Mouse (Mus musculus) forebrain, embryonic 11.5 days (tissue): Measurements from ENCODE around the gene Slc38a3. TPM values are rescaled to one million over a fixed set of nuclear protein-coding genes. Genes with fewer than 3 reads are reported as not detected.

Source experiments
- ATAC-seq: fragments of 200-750 bp; cut with Nextera tagmentation; replicated peaks from 2 replicates; pipeline ENCODE4 v1.8.0; 2017; ENCODE audit warnings: moderate TSS enrichment; ENCODE audit not compliant: low FRiP score
- DNase-seq: peaks from one replicate; pipeline ENCODE4 v3.0.0-alpha.2; 2017; ENCODE audit warnings: low spot score
- H3K27ac ChIP-seq: fragments of 300-500 bp; sonication (generic); 2 replicates; pipeline ENCODE4 v1.5.1; 2014; ENCODE audit warnings: low read depth, low read length
- H3K27me3 ChIP-seq: fragments of 300-500 bp; sonication (generic); 2 replicates; pipeline ENCODE4 v1.6.1; 2014; ENCODE audit warnings: mild to moderate bottlenecking, low read length, mixed read lengths; ENCODE audit not compliant: control insufficient read depth, insufficient read depth
- H3K36me3 ChIP-seq: fragments of 300-500 bp; sonication (generic); 2 replicates; pipeline ENCODE4 v1.6.1; 2014; ENCODE audit warnings: mild to moderate bottlenecking, low read length, moderate library complexity, mixed read lengths; ENCODE audit not compliant: control insufficient read depth, insufficient read depth
- H3K4me1 ChIP-seq: fragments of 300-500 bp; sonication (generic); replicated peaks from 2 replicates; pipeline ENCODE4 v1.6.1; 2014; ENCODE audit warnings: low read length, mixed read lengths; ENCODE audit not compliant: control insufficient read depth, insufficient read depth
- H3K4me2 ChIP-seq: fragments of 300-500 bp; sonication (generic); 2 replicates; pipeline ENCODE4 v1.6.1; 2014; ENCODE audit warnings: low read depth, mild to moderate bottlenecking, low read length, moderate library complexity, mixed read lengths; ENCODE audit not compliant: severe bottlenecking
- H3K4me3 ChIP-seq: fragments of 300-500 bp; sonication (generic); 2 replicates; pipeline ENCODE4 v1.5.1; 2014; ENCODE audit warnings: low read depth, low read length
- H3K9ac ChIP-seq: fragments of 300-500 bp; sonication (generic); 2 replicates; pipeline ENCODE4 v1.6.1; 2014; ENCODE audit warnings: low read length
- H3K9me3 ChIP-seq: fragments of 300-500 bp; sonication (generic); 2 replicates; pipeline ENCODE4 v1.6.1; 2016; ENCODE audit warnings: low read length, mixed read lengths; ENCODE audit not compliant: control insufficient read depth
- WGBS: fragments of 180-500 bp; shearing (Covaris S2); extraction: QIAGEN DNeasy Blood & Tissue Kit; methylation state at CpG from one replicate; pipeline ENCODE4 v1.1.7; 2014; 5-methylcytosine and 5-hydroxymethylcytosine counted together
- polyA plus RNA-seq: library from polyadenylated mRNA; unstranded; fragments of >200 nt; fragmentation: Nextera tagmentation; extraction: Ambion mirVana; gene quantifications from 2 replicates; pipeline ENCODE4 v1.2.1, GENCODE M21; 2014

The Slc38a3 gene
- polyA plus RNA-seq, 1 experiment from 2014 or later = 6.7 TPM

DNA sequence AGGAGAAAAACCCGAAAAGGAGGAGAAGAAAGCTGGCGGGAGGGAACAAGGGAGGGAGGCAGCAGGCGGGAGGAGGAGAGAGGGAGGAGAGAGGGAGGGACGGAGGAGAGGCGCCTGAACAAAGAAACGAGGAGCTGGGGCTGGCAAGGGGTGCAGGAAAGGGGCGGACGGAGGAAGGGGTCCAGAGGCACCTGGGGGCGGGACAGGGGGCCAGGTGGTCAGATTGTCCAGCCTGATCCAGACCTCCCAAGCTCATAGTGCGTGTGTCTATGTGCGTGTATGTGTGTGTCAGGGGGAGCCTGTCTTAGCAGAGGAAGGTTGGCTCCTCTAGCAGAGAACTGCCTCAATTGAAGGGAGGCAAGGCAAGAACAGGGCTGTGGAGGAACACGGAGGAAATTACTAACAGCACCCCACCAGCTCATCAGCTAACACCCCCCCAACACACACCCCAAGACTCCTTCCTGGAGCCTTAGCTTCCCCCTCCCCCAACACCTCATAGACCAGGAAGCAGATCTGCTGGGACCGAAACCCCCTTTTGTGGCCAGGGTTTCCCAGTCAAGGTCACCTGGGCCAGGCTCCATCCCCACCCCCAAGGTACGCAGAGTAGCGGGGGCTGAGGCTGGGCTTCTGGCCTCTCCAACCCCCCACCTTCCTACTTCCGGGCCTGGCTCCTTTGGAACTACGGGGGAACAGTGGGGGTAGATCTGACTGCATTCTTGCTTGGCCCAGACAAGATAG, 38.5 kb upstream of the Slc38a3 start:
- peaks cover 6% of the 10 kb centered on the region; the same call in 1 of the 2 replicates for H3K27me3 ChIP-seq
- H3K9ac ChIP-seq = peak overlapping the region; percentile 72
- H3K36me3 ChIP-seq = no peaks in the 10 kb centered on the region
- WGBS = 3% methylated on average over 17 of the region's 17 CpGs
- peak overlapping the region; percentile 47; the same call in 1 of the 2 replicates for H3K27ac ChIP-seq
- peak overlapping the region; percentile 99 for H3K4me2 ChIP-seq
- H3K9me3 ChIP-seq = no peaks in the 10 kb centered on the region
- peaks cover 29% of the 10 kb centered on the region for H3K4me1 ChIP-seq
- peak; percentile 69 for DNase-seq
- no peak for ATAC-seq
- peak overlapping the region; percentile 72 for H3K4me3 ChIP-seq

DNA sequence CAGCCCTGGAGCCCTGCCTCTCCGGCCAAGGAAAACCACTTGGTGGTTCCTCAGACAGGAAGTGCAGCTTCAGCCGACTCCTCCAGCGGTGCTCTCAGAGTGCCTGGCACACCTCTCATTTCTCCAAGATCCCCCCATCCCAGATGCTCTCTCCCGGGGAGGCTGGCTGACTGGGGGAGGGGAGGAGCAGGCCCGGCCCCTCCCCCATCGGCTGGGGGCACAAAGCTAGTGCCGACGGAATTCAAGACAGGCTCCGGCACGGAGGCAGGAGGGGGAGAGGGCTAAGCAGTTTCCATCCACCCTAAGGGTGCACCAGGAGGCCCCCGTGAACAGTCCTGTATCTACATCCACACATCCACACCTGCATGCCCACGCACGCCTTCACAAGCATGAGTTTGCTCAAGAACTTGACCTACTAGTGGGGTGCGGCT, 37.5 kb upstream of the Slc38a3 start:
- Histone ChIP-seq H3K4me2 (peak overlapping the region; percentile 99), H3K4me1 (peaks cover 29% of the 10 kb centered on the region), H3K9me3 (no peaks in the 10 kb centered on the region), H3K9ac (peak overlapping the region; percentile 72), H3K4me3 (peak overlapping the region; percentile 72), H3K27me3 (peaks cover 6% of the 10 kb centered on the region; the same call in 1 of the 2 replicates), H3K36me3 (no peaks in the 10 kb centered on the region; the same call in 1 of the 2 replicates), H3K27ac (peak overlapping the region; percentile 59; the same call in 1 of the 2 replicates)
- DNase-seq (peak; percentile 66), ATAC-seq (no peak)
- 2% methylated on average over 14 of the region's 14 CpGs for WGBS

GRCm38 (mm10) chr9:107703337-107704122, 34.2 kb upstream of the Slc38a3 start:
- no peaks in the 10 kb centered on the region; the same call in 1 of the 2 replicates for H3K36me3 ChIP-seq
- H3K9ac ChIP-seq = no peak overlapping the region
- no peak overlapping the region for H3K27ac ChIP-seq
- H3K9me3 ChIP-seq = no peaks in the 10 kb centered on the region
- no peak overlapping the region for H3K4me2 ChIP-seq
- H3K27me3 ChIP-seq = no peaks in the 10 kb centered on the region; the same call in 1 of the 2 replicates
- ATAC-seq (no peak), DNase-seq (no peak)
- H3K4me1 ChIP-seq = peaks cover 32% of the 10 kb centered on the region
- WGBS = 67% methylated on average over 14 of the region's 14 CpGs
- no peak overlapping the region for H3K4me3 ChIP-seq

DNA sequence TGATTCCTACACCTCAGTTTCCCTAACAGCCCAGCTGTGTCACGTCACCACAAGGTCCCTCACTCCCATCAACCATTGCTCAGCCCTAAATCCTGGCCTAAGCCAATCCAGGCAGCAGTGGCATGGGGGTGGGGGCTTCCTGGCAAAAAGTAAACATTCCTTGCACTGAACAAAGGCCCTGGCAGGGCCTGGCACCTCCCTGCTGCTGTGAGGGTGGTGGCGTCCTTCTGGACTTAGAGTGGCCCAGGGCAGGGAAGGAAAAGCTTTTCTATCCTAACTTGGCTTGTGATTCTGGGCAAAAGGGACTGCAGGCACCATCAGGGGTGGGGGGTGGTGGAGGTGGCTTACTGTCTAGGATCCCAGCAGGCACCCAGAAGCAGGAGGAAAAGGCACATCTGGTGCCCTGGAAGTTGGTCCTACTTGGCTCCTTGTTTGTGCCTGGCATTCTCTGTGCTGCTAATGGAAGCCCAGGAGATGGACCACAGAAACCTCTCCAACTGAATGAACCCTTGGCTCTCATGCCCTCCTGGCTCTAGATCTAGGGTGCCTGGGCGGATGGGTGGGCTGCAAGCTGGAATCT, 33.4 kb upstream of the Slc38a3 start:
- no peak for DNase-seq
- ATAC-seq = no peak
- no peaks in the 10 kb centered on the region for H3K27me3 ChIP-seq
- no peaks in the 10 kb centered on the region; the same call in 1 of the 2 replicates for H3K36me3 ChIP-seq
- H3K4me1 ChIP-seq = peaks cover 40% of the 10 kb centered on the region
- no peak overlapping the region for H3K4me3 ChIP-seq
- no peak overlapping the region for H3K9ac ChIP-seq
- no peak overlapping the region for H3K4me2 ChIP-seq
- H3K27ac ChIP-seq = no peak overlapping the region
- WGBS = 83% methylated on average over 3 of the region's 3 CpGs
- no peaks in the 10 kb centered on the region for H3K9me3 ChIP-seq

DNA sequence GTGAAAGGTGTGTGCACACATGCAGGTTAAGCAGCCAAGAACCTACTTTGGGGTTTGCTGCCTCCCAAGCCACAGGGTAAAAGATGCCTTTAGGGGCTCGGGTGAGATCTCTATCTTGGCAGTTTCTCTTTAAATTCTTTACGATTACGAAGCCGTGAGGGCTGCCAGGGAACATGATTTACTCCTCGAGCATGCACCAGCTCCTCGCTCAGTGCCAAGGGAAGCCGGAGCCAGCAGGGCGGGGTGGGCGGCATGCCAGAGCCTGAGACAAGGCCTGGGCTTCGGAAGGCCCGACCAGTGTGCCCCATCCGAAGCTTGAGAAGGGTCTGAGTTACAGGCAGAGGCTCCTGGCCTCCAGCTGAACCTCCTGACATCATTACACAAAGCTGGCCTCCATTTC, 32.3 kb upstream of the Slc38a3 start:
- WGBS = 79% methylated on average over 12 of the region's 12 CpGs
- ATAC-seq = no peak
- Histone ChIP-seq H3K27ac (no peak overlapping the region), H3K4me2 (no peak overlapping the region), H3K9me3 (no peaks in the 10 kb centered on the region), H3K4me3 (no peak overlapping the region), H3K9ac (no peak overlapping the region), H3K27me3 (no peaks in the 10 kb centered on the region), H3K36me3 (no peaks in the 10 kb centered on the region; the same call in 1 of the 2 replicates), H3K4me1 (peaks cover 43% of the 10 kb centered on the region)
- no peak for DNase-seq

- no peaks in the 10 kb centered on the region; the same call in 1 of the 2 replicates for H3K36me3 ChIP-seq
These were observed 30.8 kb upstream of the Slc38a3 start for GRCm38 (mm10) chr9:107700114-107700571.

GRCm38 (mm10) chr9:107699376-107699980, 30.1 kb upstream of the Slc38a3 start:
- Histone ChIP-seq H3K9me3 (no peaks in the 10 kb centered on the region), H3K4me3 (no peak overlapping the region), H3K27me3 (no peaks in the 10 kb centered on the region), H3K4me1 (peaks cover 41% of the 10 kb centered on the region), H3K4me2 (peak overlapping the region; percentile 26; the same call in 1 of the 2 replicates), H3K36me3 (no peaks in the 10 kb centered on the region; the same call in 1 of the 2 replicates), H3K9ac (0 out of 2 replicates have a peak overlapping the region, but pooled peaks have one; percentile 10), H3K27ac (no peak overlapping the region)
- 3% methylated on average over 9 of the region's 9 CpGs for WGBS
- ATAC-seq (no peak), DNase-seq (no peak)

More at GRCm38 (mm10) chr9:107700114-107700571, 30.8 kb upstream of the Slc38a3 start:
- H3K4me2 ChIP-seq = no peak overlapping the region
- no peaks in the 10 kb centered on the region for H3K9me3 ChIP-seq
- peaks cover 41% of the 10 kb centered on the region for H3K4me1 ChIP-seq
- ATAC-seq = no peak
- no peak overlapping the region for H3K27ac ChIP-seq
- no peak overlapping the region for H3K9ac ChIP-seq
- H3K4me3 ChIP-seq = no peak overlapping the region
- no peaks in the 10 kb centered on the region for H3K27me3 ChIP-seq
- WGBS = 29% methylated on average over 6 of the region's 6 CpGs
- DNase-seq = no peak
